Mouse (Mus musculus): ENCODE results near the gene Gm4707.
A peak's percentile ranks its signal among the peaks of the same experiment; 100 is the strongest.
"Not testable (repeated sequence)": the region's sequence is repeated elsewhere in the genome, so short reads cannot be mapped to it uniquely, and the experiment has no call there.

Gm4707 gene

DNA sequence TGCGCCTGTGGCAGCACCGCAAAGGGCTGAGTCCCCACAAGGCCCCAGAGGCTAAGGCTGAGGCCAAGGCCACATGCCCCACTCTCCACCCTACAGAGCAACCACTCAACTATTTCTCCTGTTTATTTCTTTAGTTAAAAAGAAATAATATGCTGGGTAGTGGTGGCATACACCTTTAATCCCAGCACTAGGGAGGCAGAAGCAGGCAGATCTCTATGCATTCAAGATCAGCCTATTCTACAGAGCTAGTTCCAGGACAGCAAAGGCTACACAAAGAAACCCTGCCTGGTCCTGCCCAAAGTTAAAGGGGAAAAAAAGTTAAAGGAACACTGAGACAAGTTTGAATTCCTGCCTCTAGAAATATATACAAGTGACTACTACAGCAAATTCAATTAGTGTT lies at the start of gene Gm4707:
Gm4707 (minus strand) TSS at position 101 of the 400 bp plus-strand sequence.
- no peak for DNase-seq (ENCODE audit: low read depth)

DNA sequence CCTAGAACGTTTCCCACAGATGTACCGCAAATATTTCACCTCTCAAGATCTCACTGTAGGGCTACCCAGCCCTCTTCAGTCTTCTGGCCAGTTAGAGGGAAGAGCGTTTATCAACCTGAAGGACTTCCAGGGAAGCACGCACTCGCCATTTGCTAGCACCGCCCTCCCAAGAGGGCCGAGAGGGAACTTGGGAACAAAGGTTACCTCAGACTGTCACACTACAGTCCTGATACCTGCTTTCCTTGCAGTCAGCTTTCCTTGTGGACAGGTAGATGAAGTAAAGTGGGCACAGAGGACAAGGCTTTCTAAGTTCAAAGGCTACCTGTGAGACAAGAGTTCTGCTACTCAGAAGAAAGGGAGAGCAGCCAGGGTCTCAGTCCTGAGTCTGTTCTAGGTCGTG lies 47.1 kb upstream of the Gm4707 start:
- no peak for DNase-seq (ENCODE audit: low read depth)

DNA sequence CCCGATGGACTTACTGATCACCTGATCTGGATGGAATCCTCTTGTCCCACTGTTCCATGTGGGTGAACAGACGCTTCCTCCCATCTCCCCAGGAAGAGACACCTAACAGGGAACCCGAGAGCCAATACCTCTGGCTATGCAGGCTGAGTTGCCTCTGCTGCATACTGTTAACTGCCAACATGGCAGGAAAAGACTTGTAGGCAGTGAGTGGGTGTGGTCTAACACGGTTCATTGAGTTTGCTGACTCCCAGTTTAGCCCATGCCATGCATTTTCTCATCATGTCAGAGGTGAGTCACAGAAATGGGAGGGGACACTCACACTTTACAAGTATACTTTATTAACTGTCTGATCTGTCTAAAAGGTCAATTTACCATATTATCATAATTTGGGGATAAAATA lies 36.1 kb upstream of the Gm4707 start:
- DNase-seq (ENCODE audit: low read depth): no peak

DNA sequence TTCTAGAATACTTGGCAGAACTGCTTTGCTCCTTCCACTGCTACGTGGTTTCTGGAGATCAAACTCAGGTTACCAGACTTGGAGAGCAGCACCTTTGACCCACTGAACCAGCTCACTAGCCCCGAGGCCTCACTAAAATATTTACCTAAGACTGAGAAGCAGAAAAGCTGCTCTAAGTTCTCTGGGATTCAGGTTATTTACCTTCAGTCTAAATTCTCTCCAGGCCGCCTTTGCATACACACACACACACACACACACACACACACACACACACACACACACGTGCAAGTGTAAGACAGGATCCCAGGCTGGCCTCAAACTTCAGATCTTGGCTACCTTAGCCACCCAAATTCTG lies 31.6 kb upstream of the Gm4707 start:
- no peak for DNase-seq (ENCODE audit: low read depth)

DNA sequence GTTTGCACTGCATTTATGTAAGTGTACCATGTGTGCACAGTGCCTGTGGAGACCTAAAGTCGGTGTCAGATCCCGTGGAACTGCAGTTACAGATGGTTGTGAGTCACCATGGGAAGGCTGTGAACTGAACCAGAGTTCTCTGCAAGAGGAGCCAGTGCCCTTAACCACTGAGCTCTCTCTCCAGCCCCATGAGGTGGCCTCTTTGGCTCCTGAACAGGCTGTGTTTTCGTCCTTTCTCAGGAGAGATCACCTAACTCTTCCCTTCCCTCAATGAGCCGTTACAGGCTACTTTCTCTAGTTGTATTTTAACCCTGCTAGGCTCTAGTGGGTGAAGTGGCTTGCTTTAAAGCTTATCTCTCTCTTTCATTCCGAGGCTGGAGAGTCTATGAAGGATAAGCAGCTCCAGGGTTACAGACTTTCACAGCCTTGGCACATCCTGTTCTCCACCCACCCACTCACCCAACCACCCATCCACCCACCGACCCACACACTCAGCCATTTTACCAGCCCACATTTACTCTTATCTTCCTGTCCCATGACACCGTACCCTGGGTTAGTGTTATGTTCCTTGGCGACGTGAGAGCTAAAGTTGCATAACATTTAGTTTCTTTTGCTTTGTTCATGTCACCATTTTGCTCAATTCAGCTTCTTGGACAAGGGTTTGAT lies 31.1 kb upstream of the Gm4707 start:
- DNase-seq (ENCODE audit: low read depth): peak; percentile 62

DNA sequence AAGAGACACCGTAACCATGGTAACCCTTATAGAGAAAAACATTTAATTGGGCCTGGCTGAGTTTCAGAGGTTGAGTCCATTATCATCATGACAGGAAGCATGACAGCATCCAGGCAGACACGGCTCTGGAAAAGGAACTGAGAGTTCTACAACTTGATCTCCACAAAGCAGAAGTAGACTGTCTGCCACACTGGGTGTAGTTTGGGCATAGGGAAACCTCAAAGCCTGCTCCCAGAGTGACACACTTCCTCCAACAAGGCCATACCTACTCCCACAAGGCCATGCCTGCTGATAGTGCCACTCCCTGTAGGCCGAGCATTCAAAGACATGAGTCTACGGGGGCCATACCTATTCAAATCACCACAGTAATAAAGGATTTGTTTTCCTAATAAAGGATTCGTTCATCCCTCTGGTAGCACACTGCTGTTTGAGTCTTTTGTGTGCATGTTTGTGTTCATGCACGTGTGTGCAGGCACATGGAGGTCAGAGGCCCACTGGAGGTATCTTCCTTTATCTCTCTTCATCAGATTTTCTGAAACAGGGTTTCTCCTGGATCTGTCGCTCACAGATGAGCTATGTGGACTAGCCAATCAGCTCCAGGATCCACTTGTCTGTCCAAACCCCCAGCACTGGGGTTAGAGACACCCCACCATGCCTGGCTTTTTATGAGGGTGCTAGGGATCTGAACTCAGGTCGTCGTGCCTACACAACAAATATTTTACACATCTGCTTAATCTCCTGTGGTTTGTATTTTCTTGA lies 30.2 kb upstream of the Gm4707 start:
- peak; percentile 29 for DNase-seq (ENCODE audit: low read depth)

DNA sequence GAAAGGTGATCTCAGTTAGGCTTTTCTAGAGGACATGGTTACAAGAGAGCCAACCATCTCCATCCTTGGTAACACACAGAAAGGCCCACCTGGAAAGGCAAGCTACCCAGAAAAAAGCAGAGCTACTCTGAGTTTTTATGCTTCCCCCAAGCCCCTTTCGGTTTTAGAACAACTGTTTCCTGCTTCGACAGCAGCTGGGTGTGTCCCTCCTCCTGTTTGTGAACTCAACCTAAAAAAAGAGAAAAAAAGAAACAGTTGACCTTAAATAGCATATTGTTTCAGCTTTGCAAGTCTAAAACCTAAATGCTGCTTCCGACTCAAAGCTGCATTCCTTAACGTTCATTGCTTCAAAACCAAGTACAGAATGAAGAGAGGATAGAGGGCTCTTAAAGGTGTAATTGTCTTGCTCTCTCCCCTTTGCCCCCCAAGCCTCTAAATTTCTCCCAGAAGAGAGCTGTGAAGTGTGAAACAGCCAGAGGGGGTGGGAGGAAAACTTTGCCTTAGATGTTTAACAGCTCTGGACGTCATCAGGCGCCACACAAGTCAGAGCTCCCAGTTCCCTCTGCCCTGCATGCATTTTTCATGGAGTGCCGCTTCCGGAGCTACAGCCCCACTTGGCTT lies 26.6 kb upstream of the Gm4707 start:
- DNase-seq (ENCODE audit: low read depth): peak; percentile 32

DNA sequence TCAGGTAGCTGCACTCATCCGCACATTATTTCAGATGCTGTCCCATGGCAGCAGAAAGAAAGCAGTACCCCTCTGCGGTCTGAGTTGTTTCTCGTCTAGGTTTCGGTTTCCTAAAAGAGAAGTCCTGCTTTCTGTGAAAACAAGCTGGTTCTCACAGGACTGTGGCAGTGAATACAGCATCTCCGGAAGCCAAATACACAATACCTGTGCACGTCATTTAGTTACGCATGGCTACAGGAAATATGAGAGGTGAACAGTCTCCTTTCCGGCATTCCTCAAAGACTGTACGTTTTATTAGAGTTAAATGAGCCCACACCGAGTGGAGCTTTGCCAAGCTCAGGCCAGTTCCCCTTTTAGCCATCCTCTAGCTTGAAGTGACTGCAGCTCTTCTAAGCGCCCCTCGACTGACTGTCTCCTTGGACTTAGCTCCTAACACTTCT lies 26.1 kb upstream of the Gm4707 start:
- DNase-seq (ENCODE audit: low read depth): no peak

DNA sequence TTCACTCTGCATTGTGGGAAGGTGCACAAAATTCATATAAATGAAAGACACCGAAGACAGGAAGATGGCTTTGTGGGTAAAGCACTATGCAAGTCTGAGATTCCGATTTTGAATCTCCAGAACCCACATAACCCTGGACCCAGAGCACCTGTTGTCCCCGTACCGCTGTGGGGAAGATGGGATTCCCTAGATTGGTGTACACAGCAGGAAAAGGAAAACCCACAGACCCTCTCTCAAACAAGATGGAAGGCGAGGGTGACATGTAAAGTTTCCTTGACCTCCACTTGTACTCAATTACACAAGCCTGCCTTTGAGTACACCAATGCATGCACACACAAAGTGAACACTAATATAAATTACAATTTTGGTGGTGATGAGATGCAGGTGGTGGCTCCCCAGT lies 25.0 kb upstream of the Gm4707 start:
- DNase-seq (ENCODE audit: low read depth): no peak

DNA sequence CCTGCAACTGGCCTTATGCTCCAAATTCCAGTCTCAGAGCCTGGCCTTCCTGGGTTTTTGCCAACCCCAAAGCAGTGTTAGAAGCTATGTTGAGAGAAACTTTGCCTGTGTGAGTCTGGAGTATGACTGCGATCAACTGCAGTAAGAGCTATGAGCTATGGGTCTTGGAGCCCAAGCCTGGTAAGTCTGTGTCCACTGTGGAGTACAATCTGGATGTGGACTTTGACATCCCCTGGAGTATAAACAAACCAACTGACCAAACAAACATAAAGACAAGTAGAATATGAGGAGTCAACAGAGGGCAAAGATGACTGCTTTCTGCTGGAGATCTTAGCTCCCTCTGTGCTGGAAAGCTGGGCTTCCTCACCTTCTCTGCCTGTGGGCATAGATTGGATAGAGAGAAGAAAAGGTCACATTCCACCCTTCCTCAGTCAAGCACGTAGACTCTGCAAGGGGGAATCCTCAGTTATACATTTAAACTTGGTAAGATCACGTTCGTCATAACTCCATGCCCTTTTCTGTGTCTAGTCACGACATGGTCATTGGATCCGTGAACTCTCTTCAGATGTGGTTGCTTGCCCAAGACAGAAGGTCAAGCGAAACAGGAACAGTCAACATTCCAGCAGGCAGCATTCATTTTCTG lies 23.8 kb upstream of the Gm4707 start:
- no peak for DNase-seq (ENCODE audit: low read depth)

DNA sequence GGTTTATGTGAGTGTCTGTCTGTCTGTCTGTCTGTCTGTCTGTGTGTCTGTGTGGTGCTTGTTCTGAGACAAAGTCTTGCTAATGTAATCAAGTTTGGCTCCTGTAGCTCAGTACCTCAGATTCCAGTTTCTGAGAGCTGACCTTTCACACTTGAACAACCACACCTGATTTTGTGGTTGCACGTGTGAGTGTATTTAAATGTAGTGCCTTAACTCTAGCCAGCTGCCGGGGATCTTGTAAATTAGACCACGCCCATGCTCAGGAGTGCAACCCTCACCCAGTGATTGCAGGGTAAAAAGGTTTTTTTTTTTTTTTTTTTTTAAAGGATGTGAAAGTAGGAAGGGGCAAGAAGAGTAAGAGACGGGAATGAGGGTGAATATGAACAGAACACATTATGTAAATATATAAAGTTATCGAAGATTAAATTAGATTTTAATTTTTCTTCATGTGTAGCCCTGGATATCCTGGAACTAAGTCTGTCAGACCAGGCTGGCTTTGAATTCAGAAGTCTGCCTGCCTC lies 19.7 kb upstream of the Gm4707 start:
- no peak for DNase-seq (ENCODE audit: low read depth)

DNA sequence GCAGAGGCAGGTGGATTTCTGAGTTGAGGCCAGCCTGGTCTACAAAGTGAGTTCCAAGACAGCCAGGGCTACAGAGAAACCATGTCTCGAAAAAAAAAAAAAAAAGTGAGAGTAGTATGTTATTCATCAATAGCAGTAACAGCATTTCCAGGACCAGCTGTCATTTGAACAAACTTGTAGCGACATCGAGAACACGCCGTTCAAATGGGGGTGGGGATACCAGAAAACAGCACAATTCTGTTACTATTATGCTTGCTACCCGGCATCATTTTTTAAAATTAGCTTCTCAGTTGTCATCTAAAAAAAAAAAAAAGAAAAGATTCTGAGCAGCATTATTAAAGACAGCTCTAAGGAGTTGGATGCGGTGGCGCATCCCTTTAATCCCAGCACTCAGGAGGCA lies 17.8 kb upstream of the Gm4707 start:
- no peak for DNase-seq (ENCODE audit: low read depth)

DNA sequence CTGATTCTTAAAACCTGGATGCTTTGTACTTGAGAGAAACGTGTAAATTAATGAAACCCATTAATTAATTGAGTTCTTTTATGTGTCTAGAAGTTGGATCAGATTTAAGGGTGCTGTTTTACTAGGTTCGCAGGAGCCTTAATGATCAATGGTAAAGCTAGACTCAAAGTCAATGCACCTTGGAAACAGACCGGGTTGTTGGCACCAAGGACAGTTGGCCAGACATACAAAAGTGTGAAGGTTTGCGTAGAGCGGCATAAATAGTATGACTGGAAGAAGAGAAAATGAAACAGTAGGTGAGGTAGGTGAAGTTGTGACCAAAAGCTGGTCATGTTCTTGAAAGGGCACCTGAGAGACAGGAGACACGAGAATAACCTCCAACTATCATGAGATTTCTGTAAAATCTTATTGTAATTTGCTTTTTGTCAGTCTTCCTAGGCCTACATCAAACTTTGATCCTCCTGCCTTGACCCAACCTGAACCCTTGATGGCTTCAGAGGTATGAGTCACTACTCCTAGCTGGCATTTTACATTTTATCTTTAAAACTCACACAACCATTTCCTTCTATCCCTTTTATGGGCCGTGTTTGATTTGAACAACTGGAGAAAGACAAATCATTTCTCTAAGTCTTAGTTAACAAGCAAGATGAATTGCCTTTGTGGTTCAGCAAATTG lies 16.8 kb upstream of the Gm4707 start:
- no peak for DNase-seq (ENCODE audit: low read depth)

DNA sequence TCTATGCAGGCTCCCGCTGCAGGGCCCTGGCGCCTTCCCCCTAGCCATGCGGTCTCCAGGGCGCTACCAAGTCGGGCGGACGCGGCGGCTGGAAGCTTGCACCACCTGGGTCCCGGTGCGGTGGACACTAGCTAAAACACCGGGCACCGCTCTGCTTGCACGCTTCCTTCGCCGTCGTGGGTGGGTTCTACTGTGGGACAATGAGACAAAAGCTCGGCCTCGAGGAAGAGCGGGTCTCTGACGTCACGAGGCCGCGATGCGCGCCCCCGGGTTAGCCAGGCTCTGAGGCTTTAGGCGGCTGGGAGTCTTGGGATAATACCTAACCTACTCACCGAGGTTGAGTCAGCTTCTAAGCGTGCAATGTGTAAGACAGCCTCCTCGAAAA lies 16.0 kb upstream of the Gm4707 start:
- DNase-seq (ENCODE audit: low read depth): peak; percentile 25

DNA sequence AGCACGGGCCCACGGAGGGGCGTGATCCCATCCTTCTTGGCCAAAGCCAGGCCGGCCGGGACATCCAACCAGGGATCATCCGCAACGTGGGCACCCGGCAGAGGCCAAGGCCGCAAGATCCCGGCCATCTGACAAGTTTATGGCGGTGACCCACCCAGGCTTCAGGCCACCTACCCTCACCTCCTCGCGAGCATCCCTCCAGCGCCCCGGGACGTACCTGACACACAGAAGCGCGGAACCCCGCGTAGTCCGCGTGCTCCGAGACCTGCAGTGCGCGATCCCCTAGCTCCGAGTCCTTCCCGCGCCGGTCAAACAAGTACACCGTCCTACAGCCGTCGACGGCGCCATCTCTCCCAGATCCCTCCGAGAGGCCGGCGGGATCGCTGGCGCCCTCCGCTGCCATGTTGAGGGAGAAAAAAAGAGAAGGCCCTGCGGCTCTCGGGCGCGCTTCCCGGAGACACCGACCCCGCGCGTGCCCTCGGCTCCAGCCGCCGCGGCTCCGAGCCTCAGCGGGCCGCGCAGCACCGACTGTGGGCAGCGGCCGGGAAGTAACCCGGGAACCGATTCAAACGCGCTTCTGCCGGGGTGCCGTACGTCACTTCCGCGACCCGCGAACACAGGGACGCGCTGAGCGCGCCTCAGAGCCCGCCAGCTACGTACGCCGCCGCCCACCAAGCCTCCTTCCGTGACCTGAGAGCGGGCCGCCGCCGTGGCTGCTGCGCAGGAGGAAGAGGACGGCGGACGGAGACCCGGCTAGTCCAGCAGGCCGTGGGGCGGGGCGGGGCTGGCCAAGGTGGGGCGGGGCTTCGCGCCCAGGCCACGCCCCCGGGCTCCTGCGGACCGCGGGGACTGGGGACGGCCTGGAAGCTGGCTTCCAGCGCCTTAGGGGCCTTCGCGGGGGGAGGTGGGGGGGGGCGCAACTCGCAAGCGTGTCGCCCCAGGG lies 15.3 kb upstream of the Gm4707 start, which contains the start of gene Smchd1:
Smchd1 (minus strand) TSS at position 582 of the 943 bp plus-strand sequence.
- peak; percentile 88 for DNase-seq (ENCODE audit: low read depth)

DNA sequence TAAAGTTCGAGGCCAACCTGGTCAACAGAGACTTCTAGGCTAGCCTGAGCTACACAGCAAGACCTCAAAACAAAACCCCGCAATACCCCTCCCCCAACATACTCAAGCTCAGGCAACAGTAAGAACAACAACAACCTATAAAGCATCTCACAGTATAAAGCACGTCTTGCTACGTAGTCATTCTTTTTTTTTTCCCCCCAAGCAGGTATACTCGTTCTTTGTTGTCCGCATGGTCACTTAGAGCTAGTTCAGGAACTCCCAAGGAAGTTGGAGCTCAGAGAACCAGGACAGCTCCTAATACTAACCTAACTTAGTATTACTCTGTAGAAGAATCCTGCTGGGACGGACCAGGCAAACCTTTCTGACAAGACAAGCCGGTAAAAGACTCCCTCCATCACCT lies 14.4 kb upstream of the Gm4707 start:
- DNase-seq (ENCODE audit: low read depth): no peak

DNA sequence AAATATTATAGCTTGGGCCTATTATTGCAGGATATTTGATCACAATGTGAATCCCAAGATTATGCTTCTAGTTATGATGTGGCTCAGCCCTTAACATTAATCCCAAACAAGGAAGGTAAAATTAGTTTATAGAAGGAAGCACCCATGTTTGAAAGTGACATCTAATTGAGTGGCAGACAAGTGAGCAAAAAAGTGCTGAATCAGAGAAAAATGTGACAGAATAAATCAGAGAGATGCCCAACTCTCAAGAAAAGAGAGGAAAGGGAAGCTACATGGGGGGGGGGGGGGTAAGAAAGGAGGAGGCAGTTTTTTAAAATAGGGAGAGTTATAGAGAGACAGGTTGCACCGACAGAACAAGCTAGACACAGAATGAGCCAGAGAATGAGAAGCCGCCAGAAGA lies 11.5 kb upstream of the Gm4707 start:
- no peak for DNase-seq (ENCODE audit: low read depth)

DNA sequence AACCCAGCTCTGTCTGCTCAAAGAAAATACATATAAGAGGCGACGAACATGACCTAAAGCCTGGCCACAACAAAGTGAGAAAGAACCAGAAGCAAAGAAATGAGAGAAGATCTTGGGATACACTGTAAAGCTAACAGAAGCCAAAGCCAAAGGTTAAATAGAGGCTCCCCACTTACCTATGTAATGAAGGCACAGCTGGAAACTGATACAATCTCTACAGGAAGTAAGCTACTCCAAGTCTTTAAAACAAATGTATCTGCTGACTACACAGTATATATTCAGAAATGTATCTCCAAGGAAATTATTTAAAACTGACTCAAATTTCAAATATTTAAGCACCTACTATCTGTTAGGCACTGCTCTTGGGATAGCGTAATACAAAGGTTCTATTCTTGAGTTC lies 594 bp upstream of the Gm4707 start:
- no peak for DNase-seq (ENCODE audit: low read depth)

DNA sequence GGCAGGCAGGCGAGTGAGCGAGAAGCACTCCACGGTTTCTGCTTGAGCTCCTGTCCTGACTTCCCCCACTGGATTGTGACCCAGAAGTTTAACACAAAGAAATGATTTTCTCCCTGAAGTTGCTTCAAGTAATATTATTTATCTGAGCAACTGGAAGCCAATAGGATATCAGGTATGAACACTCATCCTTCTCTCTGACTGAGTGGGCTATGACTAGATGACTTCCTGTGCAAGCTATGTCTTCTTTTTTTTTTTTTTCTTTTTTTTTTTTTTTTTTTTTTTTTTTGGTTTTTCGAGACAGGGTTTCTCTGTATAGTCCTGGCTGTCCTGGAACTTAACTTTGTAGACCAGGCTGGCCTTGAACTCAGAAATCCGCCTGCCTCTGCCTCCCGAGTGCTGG lies 2.4 kb downstream of the Gm4707 start:
- not testable (repeated sequence) for DNase-seq (ENCODE audit: low read depth)

DNA sequence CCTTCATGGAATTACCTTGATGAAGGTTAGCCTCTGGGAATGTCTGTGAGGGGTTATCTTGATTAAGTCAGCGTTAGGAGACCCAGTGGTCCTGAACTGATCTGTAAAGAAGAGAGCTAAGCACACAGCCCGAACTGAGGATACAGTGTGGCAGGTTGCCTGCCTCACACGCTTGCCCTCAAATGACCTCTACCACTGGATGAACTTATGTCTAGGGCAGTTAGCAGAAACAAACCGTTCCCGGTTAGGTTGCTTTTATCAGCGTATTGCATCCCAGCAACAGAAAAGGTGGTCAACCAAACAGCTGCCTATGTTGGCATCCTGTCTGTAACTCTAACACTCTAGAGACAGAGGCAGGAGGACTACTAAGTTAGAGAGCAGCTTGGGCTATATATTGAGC lies 14.5 kb downstream of the Gm4707 start:
- no peak for DNase-seq (ENCODE audit: low read depth)

DNA sequence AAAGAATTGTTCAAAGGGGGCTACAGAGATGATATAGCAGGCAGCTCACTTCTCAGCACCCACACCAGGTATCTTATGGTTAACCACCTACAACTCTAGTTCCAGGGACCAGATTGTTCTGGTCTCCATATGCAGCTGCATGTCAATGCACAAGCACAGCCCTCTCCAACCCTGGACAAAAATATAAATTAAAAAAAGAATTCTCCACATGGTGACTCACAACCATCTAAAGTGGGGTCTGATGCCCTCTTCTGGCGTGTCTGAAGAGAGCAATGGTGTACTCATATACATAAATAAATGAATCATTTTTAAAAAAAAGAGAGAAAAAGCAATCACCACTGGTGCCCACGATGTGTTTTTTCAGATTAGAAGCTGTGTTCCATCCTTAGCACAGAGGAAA lies 15.0 kb downstream of the Gm4707 start:
- no peak for DNase-seq (ENCODE audit: low read depth)
